Mouse (Mus musculus) left cerebral cortex, postnatal 25 days (tissue): ENCODE data around the gene Lrat. TPM values are rescaled to one million over a fixed set of nuclear protein-coding genes. Genes with fewer than 3 reads are reported as not detected.

ENCODE experiments used
- DNase-seq, 2 experiments: peaks; one replicate each; pipeline ENCODE4 v3.0.0; 2022; ENCODE audit warnings: low spot score in 2 of 2, mixed read lengths in 1 of 2
- intact Hi-C: fragments of 180-260 bp; cut with DNase I; formaldehyde crosslinking; loops from one replicate; pipeline ENCODE4 v1.15.1; 2025
- total RNA-seq, 2 experiments: library from RNA; stranded (reverse); gene quantifications; 2 replicates each; pipeline ENCODE4 v1.2.3; 2021

Lrat gene
- total RNA-seq = under 1 TPM in 1 of 2 experiments, not detected in 1; 0.11 TPM

DNA sequence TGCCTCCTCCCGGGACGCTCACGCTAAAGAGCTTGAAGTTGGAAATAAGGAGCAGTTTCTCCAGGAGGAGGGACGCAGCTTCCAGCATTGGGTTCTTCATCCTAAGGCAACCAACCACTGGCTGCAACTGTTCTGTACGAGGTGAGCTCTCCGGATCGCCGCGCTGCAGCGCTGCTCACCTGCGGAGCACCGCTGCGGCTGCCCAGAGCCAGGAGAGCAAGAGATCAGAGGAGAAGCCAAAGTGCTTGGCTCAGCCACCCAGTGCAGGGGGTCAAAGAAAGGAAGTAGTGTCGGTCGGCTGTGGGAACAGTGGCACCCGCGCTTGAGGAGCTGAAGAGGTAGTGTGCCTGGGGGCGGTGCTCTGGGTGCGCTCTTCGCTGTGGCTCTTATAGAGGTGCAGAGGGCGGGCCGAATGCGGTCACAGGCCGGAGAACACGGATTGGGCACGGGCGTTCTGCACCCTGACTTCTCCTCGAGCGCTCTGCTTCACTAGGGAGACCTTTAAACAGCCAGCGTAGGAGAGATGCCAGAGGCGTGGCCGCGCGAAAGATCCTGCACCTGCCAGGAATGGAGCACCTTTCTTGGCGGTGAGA lies at the start of gene Lrat:
Gene Lrat (minus strand): TSS at position 361 of the 593 bp plus-strand sequence.
- no peak for DNase-seq
- intact Hi-C loops = no loop called here

DNA sequence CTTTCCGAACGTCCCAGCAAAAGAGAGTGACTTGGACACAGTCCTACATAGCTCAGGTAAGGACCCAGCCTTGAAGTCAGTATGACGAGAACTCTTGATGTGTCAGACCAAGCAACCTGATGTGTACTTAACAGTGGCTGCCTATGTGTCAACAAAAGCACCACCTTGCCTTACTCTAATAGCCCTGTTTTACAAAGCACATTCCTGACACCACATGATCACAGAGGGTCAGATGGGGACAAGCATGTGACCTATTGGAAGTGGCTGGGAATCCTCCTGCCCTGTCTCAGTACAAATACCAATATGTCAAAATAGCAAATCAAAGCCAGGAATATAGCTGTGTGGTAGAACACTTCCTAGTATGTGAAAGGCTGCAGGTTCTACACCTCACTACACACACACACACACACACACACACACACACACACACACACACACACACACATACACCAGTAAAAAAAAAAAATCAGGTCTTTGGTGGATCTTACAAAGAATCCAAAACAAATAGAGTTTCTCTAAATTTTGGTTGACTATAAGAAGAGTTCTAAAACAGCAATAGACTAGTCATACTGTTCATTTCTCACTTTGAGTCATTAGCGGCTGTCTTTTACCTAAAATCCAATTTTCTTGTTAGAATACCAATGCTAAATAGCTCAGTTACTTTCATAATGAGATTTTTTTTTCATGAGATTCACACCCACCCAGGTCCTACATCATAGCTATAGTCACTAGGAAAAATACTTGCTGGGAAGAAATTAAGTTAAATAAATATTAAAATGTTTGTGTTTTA lies 48.6 kb upstream of the Lrat start:
- no peak for DNase-seq

DNA sequence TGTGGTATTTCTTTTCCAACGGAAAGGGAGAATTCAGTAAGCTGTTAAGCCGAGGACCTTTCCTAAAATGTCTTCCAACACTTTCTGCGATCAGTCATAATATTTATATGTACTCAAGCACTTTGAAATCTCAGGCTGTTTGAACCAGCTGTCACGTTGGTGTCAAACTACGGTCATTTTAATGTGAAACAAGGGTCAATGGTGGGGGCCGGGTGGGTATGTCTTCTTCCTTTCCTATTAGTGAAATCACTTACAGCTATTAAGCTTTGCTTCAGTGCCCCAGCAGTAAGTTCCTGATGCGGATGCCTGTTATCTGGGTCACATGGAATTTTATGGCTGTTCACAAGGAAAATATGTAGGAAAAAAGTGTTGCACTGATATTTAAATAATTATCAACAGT lies 46.9 kb upstream of the Lrat start:
- intact Hi-C loops = no loop called here

More for the DNA sequence above, 48.6 kb upstream of the Lrat start:
- intact Hi-C loops = no loop called here

DNA sequence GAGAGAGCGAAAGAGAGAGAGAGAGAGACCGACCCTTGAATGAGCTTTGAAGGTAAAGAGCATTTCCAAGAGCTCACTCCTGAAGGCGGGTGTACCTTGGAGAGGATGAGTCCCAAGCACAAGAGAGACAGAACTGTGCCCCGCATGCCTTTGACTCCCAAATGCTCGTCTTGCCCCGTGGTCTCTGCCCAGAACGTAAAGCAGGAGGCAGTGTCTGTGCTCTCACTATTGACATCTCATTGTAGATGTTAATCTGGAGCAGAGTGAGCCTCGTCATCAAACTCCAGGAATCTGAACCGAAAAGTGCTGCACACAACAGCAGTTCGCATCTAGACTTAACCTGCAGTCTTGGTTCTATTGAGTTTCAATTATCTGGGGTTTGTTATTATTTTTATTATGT lies 46.4 kb upstream of the Lrat start:
- intact Hi-C loops = no loop called here
- no peak for DNase-seq

More for the DNA sequence above, 46.9 kb upstream of the Lrat start:
- no peak for DNase-seq

DNA sequence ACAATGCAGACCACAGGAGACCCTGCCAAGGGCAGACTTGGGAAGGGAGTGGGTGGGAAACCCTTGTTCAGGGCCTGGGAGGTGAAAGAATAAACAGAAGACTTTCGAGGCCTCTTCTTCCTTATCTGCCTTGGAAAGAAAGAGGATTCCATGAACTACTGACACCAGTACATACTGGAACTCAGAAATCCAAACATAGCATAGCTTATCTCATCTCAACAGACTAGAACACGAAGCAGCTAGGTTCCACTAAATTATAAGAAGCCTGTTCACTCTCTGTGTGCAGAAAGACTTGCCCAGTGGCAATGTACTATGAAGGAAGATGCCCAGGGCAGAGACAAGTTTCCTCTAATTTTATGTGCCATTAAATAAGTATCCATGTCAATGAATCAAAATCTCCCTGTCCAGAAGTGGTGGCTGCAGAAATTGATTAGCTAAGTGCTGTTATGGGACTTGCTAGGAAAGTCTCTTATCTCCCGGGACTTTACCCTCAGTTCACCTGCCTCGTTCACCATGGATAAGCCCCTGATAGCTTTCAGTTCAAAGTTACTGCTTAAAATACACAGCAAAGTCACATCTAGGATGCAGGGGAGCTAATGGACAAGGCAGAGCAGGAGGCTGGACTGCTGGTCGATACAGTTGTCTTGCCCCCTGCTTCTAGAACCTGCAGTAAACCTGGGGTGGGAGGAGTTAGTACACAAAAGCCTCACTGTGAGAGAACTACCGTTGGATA lies 42.8 kb upstream of the Lrat start:
- intact Hi-C loops = no loop called here
- no peak for DNase-seq

DNA sequence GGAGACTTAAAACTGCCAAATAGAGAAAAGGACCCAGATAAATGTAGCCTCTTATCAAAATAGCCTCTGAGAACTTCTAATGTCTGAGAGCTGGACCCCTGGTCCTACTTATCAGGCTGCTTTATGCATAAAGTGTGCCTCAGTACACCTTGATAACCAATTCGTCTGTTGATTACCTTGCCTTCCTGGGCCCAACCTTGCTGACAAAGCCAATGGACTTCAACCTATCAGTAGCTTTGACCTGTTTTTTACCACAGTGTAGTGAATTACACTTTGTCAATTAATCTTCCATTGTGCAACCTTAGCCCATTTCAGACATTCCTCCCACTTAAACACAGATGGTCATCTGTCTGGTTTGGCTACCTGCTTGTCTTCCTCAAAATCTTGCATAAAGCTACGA lies 24.1 kb upstream of the Lrat start:
- intact Hi-C loops = no loop called here
- no peak for DNase-seq

DNA sequence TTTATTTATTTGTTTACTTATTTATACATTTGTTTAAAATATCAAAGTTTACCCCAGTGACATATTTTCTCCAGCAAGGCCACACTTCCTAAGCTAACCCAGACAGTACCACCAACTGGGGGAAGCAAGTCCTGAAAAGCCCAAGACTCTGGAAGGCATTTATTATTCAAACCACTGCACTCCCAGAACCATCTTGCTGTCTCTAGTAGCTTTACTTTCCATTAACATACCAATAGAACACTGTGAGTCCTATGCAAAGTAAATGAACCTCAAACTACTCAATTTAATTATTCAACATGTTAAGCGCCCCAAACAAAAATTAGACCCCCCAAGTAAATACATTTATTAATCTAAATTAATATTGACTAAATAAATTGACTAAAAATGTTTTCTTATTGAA lies 11.9 kb upstream of the Lrat start:
- intact Hi-C loops = no loop called here

DNA sequence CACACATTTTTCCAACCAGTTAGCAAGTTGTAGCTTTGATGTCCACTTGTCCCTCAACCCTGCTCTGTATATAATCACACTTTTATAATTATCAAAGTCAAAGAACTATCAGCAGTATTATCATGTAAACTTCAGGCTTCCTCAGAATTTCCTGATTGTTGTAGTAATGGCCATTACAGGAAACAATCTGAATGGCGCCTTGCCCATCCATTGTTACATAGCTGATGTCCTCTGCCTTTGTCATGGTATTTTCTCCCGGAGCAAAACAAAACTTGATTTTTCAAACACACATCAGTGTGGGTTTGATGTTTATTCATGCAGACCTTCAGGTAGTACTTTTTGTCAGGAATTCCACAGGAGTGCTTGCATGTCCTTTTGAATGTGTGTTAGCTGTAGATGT lies 4.9 kb upstream of the Lrat start:
- no peak for DNase-seq
- intact Hi-C loops = no loop called here

More for the DNA sequence above, 11.9 kb upstream of the Lrat start:
- DNase-seq = no peak

DNA sequence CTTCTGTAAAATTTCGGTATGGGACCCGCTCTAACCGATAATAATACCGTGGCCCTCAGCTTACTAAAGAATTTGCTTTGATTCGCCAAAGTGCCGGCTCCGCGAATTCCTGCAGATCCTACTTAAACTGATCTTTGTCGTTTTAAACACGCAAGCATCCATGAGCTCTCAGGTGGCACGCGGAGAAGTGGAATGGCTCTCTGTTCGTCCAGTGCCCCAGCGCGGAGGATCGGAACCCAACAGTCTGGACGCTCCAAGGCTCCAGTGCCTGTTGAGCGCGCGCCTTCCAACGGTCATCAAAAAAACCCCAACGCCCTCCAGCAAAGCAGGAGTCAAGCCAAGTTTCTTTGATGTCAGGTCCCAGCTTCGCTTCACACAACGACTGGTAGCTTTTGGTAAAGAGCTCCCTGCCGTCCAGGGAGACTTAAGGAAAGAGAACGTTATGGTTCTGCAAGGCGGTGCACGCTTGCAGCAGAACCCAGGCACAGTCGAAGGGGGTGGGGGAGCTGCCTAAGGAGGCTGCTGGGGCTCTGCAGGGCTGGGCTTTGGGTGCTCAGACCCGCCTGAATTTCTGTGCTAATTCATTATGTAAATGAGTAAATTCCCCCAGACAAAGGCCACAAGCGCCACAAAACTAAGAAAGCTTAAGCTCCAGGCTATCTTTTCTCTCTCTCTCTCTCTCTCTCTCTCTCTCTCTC lies 587 bp upstream of the Lrat start:
- intact Hi-C loops = no loop called here
- DNase-seq = no peak

DNA sequence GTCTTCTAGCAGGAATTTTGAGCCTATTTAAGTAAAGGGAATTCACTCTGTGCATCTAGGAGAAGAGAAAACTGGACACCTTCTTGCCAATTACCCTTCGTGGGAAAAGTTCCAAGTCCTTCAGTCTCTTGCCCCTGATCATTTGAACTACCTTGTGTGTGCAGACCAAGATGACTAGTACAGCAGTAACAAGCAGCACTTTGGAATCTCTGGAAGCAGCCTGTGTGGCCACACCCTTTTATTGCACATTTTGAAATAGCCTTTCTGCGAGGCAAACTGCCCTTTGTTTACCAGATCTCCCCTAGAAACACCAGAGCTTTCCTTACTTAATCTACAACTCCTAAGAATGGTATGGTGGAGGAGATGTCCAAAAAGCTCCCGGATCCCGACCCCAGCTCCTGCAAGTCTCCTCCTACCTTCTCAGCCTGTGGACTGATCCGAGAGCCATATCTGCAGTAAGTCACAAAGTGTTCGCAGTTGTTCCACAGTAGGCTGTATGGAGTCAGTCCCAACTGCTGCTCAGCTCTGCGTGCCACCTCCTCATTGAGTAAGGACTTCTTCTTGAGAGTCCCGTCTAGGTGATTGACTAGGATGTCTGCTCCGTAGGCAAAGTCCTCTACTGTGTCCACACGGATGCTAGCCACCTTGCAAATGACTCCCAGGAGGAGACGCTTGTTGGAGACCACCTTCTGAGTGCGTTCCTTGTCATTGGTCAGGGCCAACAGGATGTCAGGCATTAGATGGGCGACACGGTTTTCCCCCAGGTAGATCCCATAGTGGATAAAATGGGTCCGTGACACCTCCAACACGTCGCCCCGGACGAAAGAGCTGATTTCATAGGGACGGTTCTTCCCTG lies 788 bp downstream of the Lrat start:
- no peak for DNase-seq
- intact Hi-C loops = no loop called here

DNA sequence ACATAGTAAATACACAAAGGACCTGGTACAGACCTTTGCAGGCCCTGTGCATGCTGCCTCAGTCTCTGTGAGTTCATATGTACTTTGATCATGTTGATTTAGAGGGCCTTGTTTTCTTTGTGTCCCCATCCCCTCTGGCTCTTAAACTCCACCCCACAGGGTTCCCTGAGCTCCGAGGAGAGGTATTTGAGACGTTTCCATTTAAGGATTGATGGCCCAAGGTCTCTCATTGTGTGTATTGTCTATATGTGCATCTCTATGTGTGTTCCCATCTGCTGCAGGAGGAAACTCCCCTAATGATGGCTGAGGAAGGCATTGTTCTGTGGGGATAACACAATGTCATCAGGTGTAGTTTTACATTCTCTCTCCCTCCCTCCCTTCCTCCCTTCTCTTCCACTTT lies 14.9 kb downstream of the Lrat start:
- intact Hi-C loops = no loop called here
- DNase-seq = no peak

DNA sequence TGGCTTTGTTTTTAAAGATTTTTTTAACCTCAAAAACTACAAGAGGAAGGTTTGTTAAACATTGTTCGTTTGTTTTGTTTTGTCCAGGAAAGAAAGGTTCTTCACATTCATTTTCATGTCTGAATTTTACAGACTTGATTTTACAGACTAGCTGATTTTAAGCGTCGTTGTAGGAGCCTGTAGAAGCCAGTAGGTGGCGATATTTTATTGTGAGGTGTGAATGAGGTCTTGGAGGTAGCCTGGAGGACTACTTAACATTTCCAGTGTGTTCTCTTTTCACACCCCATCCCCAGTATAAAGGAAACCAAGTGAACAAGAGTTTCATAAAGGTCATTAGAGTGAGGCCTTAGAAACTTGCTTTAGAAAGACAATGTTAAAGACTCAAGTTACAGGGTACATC lies 26.5 kb downstream of the Lrat start:
- intact Hi-C loops = loop anchor here (2.0 to 5.0 kb wide), 2 partner anchors 110 to 178 kb away; partner anchors contain the start of gene Plrg1
- DNase-seq = peak; percentile 39 to 54

DNA sequence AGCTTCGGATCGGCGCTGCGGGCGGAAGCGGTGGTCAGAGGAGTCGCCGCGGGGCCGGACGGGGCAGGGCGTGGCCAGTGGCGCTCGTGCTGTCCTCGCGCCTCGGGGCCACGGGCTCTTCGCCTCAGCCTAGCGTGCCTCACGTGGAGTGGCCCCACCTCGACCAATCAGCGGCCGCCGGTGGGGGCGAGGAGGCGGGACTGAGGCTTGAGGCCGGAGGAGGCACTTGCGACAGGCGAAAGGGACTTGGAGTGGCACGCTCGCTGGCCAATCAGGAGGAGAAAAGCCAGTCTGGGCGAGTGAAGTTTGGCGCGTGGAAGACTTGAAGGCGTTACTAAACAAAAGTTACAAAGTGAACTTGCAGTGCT lies 27.4 kb downstream of the Lrat start, which contains the start of gene Rbm46:
Gene Rbm46 (minus strand): TSS at position 112 of the 368 bp plus-strand sequence.
- intact Hi-C loops = loop anchor here (2.0 to 5.0 kb wide), 2 partner anchors 111 to 178 kb away; partner anchors contain the start of gene Plrg1
- DNase-seq = peak; percentile 64 to 74

DNA sequence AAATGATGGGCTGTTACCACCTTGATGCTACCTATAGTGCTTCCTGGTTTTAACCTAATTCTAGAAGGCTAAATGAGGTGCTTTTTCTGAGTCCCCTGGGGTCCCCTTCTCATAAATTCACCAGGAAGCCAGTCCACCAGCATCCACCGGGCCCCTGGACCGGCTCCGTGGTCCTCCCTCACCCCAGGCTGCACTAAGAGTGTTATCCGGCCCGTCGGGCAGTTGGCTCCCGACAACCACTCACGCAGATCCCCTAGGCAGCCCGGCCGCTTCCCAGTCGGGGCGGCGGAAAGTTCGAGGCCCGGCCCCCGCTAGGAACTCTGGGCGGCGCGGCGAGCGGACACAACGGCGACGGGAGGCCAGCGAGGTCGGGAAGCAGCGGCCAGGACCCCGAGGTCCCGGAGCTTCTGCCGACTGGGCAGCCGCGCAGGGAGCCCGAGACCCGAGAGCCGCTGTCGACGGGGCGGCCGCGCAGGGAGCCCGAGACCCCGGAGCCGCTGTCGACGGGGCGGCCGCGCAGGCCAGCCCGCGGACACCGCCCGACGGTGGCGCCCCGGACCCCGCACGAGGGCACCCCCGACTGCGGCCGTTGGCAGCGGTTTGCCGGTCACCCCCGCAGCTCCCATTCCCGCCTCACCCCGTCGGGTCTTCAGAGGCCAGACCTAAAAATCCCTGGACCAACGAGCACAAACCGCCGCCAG lies 28.0 kb downstream of the Lrat start:
- no peak for DNase-seq

DNA sequence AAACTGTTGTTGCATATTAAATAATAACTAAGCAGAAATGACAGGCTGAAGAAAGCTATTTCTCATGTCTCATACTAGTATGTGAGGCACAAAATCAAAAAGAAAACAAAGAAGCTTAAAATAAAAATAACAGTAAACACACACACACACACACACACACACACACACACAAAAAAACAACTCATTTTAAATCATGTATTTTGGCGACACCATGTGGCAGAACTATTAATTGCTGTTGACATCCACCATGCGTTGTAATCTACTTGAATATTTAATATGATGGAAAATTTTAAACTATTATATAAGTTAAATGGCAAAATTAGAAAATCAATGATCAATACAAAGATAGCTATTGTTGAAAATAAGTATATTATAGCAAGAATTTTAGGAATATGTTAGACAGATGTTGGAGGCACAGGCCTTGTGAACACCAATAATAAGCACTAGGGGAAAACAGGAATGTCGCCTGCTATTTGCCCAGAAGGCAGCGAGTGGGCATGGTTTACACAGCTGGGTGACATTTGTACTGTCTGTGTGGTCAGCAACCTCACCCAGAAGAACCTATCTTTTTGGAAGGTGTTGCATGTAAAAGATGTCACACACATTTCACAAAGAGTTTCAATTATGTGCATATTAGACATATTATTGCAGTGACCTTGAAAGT lies 46.2 kb downstream of the Lrat start:
- peak; percentile 27 to 46 for DNase-seq
- intact Hi-C loops = loop anchor here (2.0 to 10.0 kb wide), 3 partner anchors 313 to 493 kb away; partner anchors contain the start of gene Npy2r

More for the DNA sequence above, 28.0 kb downstream of the Lrat start:
- intact Hi-C loops = loop anchor here (2.0 to 5.0 kb wide), 2 partner anchors 111 to 179 kb away; partner anchors contain the start of gene Plrg1
